Mouse (Mus musculus) gastrocnemius, postnatal 36 days (tissue): ENCODE measurements around the gene LTO1. TPM values are rescaled to one million over a fixed set of nuclear protein-coding genes. Genes with fewer than 3 reads are reported as not detected.

Experiments used
- total RNA-seq, 2 experiments: library from RNA; stranded (reverse); gene quantifications; 2 replicates each; pipeline ENCODE4 v1.2.3; 2021

The LTO1 gene
- total RNA-seq, 2 experiments from 2014 or later: 6.8 to 7.2 TPM

Other genes starting within 250 kb of the LTO1 start
- gene Ano1, start 163.1 kb upstream of the LTO1 start, total RNA-seq: 1 to 10 TPM; 2.4 to 4.4 TPM
- gene Fgf3, start 77.0 kb upstream of the LTO1 start, total RNA-seq: not detected
- under 1 TPM in 1 of 2 experiments, not detected in 1; 0.25 TPM for gene Fgf4, start 67.7 kb upstream of the LTO1 start, total RNA-seq
- not detected for gene Fgf15, start 18.6 kb upstream of the LTO1 start, total RNA-seq
- 1 to 10 TPM; 5.2 to 7.4 TPM for gene Ccnd1, start 24.8 kb downstream of the LTO1 start, total RNA-seq